Mouse (Mus musculus) hindbrain, embryonic 15.5 days (tissue): ENCODE results near the gene Zfp51. TPM values are rescaled to one million over a fixed set of nuclear protein-coding genes. Genes with fewer than 3 reads are reported as not detected.
"Not testable (repeated sequence)": the region's sequence is repeated elsewhere in the genome, so short reads cannot be mapped to it uniquely, and the experiment has no call there.

ENCODE experiments used
- ATAC-seq: fragments of 200-750 bp; cut with Nextera tagmentation; 2 replicates; pipeline ENCODE4 v1.8.0; 2017; ENCODE audit warnings: low read depth, moderate number of reproducible peaks, moderate TSS enrichment; ENCODE audit not compliant: low FRiP score
- H3K27ac ChIP-seq: fragments of 300-500 bp; sonication (generic); replicated peaks from 2 replicates; pipeline ENCODE4 v1.5.1; 2015; ENCODE audit warnings: mild to moderate bottlenecking, inconsistent platforms
- H3K27me3 ChIP-seq: fragments of 300-500 bp; sonication (generic); 2 replicates; pipeline ENCODE4 v1.6.1; 2015; ENCODE audit warnings: control low read depth, inconsistent platforms
- H3K36me3 ChIP-seq: fragments of 300-500 bp; sonication (generic); 2 replicates; pipeline ENCODE4 v1.6.1; 2015; ENCODE audit warnings: control low read depth, inconsistent platforms
- H3K4me1 ChIP-seq: fragments of 300-500 bp; sonication (generic); replicated peaks from 2 replicates; pipeline ENCODE4 v1.6.1; 2015; ENCODE audit warnings: control low read depth, inconsistent platforms
- H3K4me2 ChIP-seq: fragments of 300-500 bp; sonication (generic); 2 replicates; pipeline ENCODE4 v1.6.1; 2015; ENCODE audit warnings: moderate library complexity, mild to moderate bottlenecking, inconsistent platforms
- H3K4me3 ChIP-seq: fragments of 300-500 bp; sonication (generic); 2 replicates; pipeline ENCODE4 v1.5.1; 2015; ENCODE audit warnings: mild to moderate bottlenecking, inconsistent platforms
- H3K9ac ChIP-seq: fragments of 300-500 bp; sonication (generic); 2 replicates; pipeline ENCODE4 v1.6.1; 2015; ENCODE audit warnings: inconsistent platforms
- H3K9me3 ChIP-seq: fragments of 300-500 bp; sonication (generic); 2 replicates; pipeline ENCODE4 v1.6.1; 2016; ENCODE audit warnings: control low read depth, inconsistent platforms
- WGBS: fragments of 180-500 bp; shearing (Covaris S2); methylation state at CpG from one replicate; pipeline ENCODE4 v1.1.7; 2015; 5-methylcytosine and 5-hydroxymethylcytosine counted together
- polyA plus RNA-seq: library from polyadenylated mRNA; unstranded; fragments of >200 nt; fragmentation: Nextera tagmentation; extraction: Ambion mirVana; gene quantifications from 2 replicates; pipeline ENCODE4 v1.2.1, GENCODE M21; 2015

The Zfp51 gene
- 11.7 and 12.7 TPM in 2 replicates for polyA plus RNA-seq

DNA sequence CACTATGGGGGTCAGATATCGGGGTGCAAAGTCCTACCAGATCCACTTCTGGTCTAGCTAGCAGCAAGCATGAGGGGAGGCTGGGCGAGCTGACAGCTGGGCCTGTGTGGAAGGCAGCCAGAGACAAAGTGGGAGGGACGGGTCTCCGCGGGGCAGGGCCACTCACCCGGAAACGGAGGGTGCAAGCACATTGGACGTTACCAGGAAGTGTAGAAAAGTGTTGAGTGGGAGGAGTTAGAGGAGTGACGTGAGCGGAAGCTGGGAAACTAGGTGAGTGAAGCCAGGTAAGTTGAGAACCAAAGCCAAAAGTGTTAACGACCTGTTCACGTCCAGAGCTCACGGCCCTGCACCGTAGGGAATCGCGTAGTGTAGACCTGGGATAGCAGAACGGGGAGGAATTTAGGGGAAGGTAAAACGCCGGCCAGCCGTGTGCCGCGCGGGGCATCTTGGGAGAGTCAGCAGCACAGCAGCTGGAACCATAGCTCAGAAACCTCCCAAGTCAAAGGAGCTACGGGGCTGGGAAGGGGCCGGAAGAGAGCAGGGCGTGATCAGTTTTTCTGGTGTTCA lies at the start of gene Zfp51:
TSS of gene Zfp51 (plus strand) at position 237 of the 567 bp plus-strand sequence.
- H3K4me3 ChIP-seq = peak within 1 kb of the TSS; percentile 79
- H3K4me1 ChIP-seq = peaks cover 7% of the 10 kb centered on the region
- whole genome bisulfite sequencing = under 1% methylated on average over 26 of the region's 26 CpGs
- ATAC-seq = peak; percentile 99
- peak within 1 kb of the TSS; percentile 92 for H3K27ac ChIP-seq
- H3K4me2 ChIP-seq = peak within 1 kb of the TSS; percentile 69
- no peaks in the 10 kb centered on the region for H3K9me3 ChIP-seq
- H3K9ac ChIP-seq = peak within 1 kb of the TSS; percentile 57
- no peaks in the 10 kb centered on the region for H3K36me3 ChIP-seq
- no peaks in the 10 kb centered on the region for H3K27me3 ChIP-seq

DNA sequence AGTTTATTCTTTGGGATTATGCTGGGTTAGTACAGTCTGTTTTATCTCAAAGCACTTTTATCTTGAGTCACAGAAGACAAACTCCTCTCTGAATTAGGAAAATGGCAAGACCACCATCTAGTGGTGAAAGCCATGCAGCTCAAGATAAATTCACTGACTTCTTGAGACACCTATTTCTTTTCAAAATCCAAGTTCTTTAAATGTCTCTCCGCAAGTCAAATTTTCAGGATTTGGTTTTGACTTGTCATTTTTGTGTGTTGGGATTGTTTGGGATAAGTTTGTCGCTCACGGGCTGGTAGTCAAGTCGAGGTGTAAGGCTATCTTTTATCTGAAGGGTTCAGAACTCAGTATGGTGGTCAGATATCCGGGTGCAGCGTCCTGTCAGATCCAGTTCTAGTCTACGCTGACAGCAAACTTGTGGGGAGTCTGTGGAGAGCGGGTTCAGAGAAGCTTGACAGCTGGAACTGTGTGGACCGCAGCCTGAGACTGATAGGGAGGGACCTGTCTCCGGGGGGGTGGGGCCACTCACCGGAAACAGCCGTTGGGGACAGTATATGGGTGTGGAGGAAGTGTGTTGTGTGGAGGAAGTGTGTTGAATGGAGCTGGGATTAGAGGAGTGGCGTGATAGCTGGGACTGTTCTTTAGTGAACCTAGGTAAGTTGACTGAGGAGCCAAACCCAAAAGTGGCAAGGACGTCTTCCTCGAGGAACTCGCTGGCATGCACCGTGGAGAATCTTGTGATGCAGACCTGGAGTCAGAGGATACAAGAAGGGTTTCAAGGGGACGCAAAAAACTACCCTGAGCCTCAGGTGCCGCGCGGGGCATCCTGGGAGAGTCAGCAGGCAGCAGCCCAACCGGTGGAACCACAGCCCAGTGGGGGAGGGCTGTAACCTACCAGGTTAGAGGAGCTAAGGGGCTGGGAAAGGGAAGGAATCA lies 27.2 kb upstream of the Zfp51 start, which contains the start of gene Zfp54:
TSS of gene Zfp54 (plus strand) at position 564 of the 936 bp plus-strand sequence.
- Histone ChIP-seq H3K36me3 (no peaks in the 10 kb centered on the region), H3K9me3 (no peaks in the 10 kb centered on the region), H3K27me3 (no peaks in the 10 kb centered on the region), H3K4me2 (peak within 1 kb of the TSS; percentile 87), H3K9ac (peak within 1 kb of the TSS; percentile 40), H3K27ac (peak within 1 kb of the TSS; percentile 60), H3K4me1 (peaks cover 10% of the 10 kb centered on the region), H3K4me3 (peak within 1 kb of the TSS; percentile 54)
- under 1% methylated on average over 22 of the region's 22 CpGs for WGBS
- peak; percentile 99 for ATAC-seq

DNA sequence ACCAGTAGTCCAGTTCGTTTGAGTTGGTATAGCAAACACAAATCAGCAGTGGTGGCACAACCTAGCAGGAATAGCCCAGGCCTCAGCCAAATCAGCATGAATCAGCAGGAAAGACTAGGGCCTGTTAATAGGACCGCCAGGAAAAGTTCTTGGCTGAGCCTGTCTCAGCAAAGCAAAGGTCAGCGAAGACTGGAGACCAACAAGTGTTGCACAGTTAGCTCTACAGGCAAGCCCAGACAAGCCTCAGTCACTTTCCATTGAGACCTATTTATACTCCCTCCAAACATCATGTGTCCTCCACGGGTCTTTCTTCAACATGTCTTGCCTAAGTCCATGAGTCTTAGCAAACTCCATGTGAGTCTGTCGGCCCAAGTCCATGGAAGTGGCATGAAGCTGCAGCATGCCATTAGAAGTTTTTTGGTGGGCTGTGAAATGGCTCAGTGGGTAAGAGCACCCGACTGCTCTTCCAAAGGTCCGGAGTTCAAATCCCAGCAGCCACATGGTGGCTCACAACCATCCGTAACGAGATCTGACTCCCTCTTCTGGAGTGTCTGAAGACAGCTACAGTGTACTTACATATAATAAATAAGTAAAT lies 11.3 kb upstream of the Zfp51 start:
- H3K9me3 ChIP-seq, ATAC-seq, H3K27ac ChIP-seq, H3K4me1 ChIP-seq, H3K4me3 ChIP-seq, H3K9ac ChIP-seq, H3K27me3 ChIP-seq, H3K4me2 ChIP-seq: not testable (repeated sequence)
- 83% methylated on average over 9 of the region's 9 CpGs for WGBS
- H3K36me3 ChIP-seq = peaks cover 11% of the 10 kb centered on the region

DNA sequence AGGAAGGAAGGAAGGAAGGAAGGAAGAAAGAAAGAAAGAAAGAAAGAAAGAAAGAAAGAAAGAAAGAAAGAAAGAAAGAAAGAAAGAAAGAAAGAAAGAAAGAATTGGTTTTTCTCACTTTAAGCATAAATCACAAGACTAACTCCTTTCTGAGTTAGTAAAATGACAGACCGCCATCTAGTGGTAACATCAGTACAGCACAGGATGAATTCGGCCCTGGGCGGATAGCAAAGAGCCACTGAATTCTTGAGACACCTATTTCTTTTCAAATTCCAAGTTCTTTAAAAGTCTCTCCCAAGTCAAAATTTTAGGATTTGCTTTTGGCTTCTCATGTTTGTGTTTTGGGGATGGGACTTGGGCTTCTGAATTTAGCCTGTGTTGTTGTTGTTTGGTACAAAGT lies 505 bp upstream of the Zfp51 start:
- peak overlapping the region; percentile 69 for H3K4me2 ChIP-seq
- H3K9me3 ChIP-seq = no peaks in the 10 kb centered on the region
- peak overlapping the region; percentile 57 for H3K9ac ChIP-seq
- H3K27ac ChIP-seq = peak overlapping the region; percentile 92
- peak; percentile 70 for ATAC-seq
- WGBS = under 1% methylated on average over 3 of the region's 3 CpGs
- peak overlapping the region; percentile 79 for H3K4me3 ChIP-seq
- H3K4me1 ChIP-seq = peaks cover 7% of the 10 kb centered on the region
- H3K27me3 ChIP-seq = no peaks in the 10 kb centered on the region
- H3K36me3 ChIP-seq = no peaks in the 10 kb centered on the region

DNA sequence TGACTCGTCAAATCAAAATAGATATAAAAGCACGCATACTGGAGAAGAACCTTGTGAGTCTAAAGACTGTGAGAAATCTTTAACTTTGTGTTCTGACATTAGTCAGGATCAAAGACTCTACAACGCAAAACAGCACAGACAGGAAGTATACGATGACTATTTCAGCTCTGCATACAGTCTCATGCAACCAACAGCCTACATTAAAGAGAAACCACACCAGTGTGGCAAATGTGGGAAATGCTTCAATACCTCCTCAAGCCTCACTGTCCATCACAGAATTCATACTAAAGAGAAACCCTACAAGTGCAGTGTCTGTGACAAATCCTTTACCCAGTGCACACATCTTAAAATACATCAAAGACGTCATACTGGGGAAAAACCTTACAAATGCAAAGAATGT lies 13.4 kb downstream of the Zfp51 start:
- WGBS = 89% methylated on average over 5 of the region's 5 CpGs
- H3K27ac ChIP-seq = no peak overlapping the region
- no peak overlapping the region for H3K4me2 ChIP-seq
- H3K36me3 ChIP-seq = peaks cover 50% of the 10 kb centered on the region
- H3K9ac ChIP-seq = no peak overlapping the region
- H3K4me1 ChIP-seq = no peaks in the 10 kb centered on the region
- H3K4me3 ChIP-seq = no peak overlapping the region
- H3K9me3 ChIP-seq = no peaks in the 10 kb centered on the region
- no peak for ATAC-seq
- H3K27me3 ChIP-seq = no peaks in the 10 kb centered on the region

DNA sequence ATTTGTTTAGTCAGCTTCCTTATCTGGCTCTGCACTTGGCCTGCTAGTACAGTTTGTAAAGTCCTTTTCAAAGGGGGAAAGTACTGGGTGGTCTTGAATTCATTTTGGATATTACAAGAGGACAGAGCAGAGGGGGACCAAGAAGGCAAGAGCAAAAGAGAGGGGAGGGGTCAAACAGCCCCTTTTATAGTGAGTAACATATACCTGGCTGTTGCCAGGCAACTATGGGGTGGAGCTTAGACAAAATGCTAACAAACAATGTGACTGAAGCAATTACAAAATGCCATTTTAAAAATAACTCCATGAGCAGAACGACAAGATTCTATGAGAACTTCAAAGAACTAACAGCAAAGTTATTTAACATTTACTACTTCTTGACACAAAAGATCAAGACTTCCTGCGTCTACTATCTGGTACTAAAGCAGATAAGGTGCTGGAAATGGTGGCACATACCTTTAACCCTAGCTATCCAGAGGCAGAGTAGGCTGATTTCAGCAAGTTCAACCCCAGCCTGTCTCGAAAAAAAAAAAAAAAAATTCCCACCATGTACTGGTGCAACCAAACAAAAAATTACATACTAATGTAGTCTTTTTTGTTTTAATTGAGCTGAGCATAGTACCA lies 22.0 kb downstream of the Zfp51 start:
- no peaks in the 10 kb centered on the region for H3K27me3 ChIP-seq
- H3K4me1 ChIP-seq = 0 out of 2 replicates have a peak, but pooled peaks cover 3% of the 10 kb centered on the region
- 83% methylated on average over 3 of the region's 3 CpGs for WGBS
- H3K36me3 ChIP-seq = no peaks in the 10 kb centered on the region
- no peak overlapping the region for H3K4me3 ChIP-seq
- H3K9me3 ChIP-seq = no peaks in the 10 kb centered on the region
- ATAC-seq = no peak
- H3K4me2 ChIP-seq = no peak overlapping the region
- no peak overlapping the region for H3K9ac ChIP-seq
- H3K27ac ChIP-seq = no peak overlapping the region

DNA sequence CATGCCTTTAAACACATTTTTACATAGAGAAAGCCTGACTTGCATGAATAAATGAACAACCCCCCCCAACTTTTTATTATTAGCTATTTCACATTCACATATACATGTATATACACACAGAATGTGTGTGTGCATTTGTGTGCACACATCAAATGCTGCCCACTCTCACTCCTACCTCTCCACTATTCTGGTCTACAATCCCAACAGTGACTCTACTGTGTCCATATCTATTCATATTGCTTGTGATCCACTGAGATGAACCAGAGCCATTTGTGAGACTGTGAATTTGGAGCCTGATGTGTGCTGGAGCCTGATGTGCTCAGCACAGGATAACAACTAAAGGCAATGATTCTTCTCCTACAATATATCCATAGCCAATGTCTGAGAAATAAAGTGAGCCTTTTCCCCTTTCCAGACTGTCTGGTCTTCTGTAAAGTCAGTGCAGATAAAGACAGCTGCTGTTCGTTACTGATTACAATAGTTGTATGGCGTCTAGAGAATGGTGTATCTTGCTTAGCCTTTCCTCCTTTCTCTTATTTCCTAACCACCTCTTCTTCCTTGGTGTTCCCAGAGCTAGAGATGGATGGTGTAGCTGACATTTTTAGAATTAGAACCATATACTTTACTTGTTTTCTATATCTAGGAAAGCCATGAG lies 22.6 kb downstream of the Zfp51 start:
- Histone ChIP-seq H3K27ac (no peak overlapping the region), H3K36me3 (no peaks in the 10 kb centered on the region), H3K9me3 (no peaks in the 10 kb centered on the region), H3K4me2 (no peak overlapping the region), H3K4me3 (no peak overlapping the region), H3K9ac (no peak overlapping the region), H3K4me1 (0 out of 2 replicates have a peak, but pooled peaks cover 3% of the 10 kb centered on the region), H3K27me3 (no peaks in the 10 kb centered on the region)
- whole genome bisulfite sequencing = 70% methylated on average over 2 of the region's 2 CpGs
- ATAC-seq = no peak

DNA sequence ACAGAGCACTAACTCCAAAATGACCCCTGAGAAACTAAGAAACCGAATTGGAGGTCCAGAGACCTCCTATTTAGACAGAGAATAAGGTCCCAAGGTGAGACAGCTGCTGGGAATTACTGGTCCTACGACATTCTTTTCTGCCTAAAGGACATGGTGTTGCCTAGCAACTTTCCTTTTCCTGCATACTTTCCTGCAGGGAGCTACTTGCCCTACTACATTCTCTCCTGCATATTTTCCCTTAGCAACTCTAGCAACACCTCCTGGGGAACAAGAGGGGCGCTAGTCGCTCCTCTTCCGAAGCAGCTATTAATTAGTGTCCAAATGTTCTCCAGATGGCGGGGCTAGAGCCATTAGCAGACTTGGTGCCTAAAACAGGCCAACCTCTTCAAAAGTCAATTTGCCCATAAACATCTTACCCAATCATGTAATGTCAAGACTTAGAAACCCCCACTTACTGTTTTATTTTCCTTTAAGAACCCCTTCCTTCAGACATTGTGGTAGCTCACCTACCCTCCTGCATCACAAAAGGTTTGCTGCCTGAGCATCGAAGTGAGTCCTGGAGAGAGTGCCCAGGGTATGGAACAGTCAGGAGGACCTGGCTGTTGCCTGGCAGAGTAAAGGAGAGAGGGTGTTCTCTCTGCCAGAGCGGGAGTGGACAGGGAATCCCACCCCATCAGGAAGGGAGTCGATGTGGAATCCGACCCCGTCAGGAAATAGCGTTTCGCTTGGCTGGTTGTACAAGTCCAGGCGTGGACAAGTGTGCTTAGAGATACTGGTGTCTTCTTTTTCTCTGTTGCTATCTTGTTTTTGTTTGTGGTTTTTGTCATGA lies 23.4 kb downstream of the Zfp51 start:
- no peak for ATAC-seq

DNA sequence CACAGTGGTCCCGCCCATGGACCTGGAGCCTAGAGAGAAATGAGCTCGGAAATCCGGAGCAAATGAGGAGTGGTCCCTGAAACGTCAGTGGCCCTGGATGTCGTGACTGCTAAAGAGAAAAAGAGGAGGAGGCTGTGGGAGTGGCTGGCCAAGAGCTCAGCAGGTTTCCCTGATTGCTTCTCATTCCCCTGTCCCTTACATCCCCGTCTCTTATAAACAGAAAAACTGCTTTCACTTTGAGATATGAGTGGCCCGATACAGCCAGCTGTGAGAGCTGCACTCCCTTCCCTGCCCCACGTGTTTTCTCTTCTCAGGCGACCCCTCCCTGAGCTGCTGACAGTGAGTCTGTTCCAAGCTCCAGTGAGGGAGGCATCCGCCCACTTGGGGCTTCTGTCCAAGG lies 24.6 kb downstream of the Zfp51 start:
- H3K4me1 ChIP-seq, H3K4me2 ChIP-seq, H3K9ac ChIP-seq, H3K27me3 ChIP-seq, H3K36me3 ChIP-seq, H3K9me3 ChIP-seq, ATAC-seq, H3K27ac ChIP-seq, H3K4me3 ChIP-seq: not testable (repeated sequence)
- 34% methylated on average over 10 of the region's 10 CpGs for WGBS

More for the DNA sequence above, 23.4 kb downstream of the Zfp51 start:
- no peak overlapping the region for H3K9ac ChIP-seq
- WGBS = 32% methylated on average over 14 of the region's 14 CpGs
- no peaks in the 10 kb centered on the region for H3K9me3 ChIP-seq
- no peak overlapping the region for H3K27ac ChIP-seq
- H3K36me3 ChIP-seq = no peaks in the 10 kb centered on the region
- H3K4me1 ChIP-seq = 0 out of 2 replicates have a peak, but pooled peaks cover 3% of the 10 kb centered on the region
- H3K4me3 ChIP-seq = no peak overlapping the region
- H3K27me3 ChIP-seq = no peaks in the 10 kb centered on the region
- H3K4me2 ChIP-seq = no peak overlapping the region

DNA sequence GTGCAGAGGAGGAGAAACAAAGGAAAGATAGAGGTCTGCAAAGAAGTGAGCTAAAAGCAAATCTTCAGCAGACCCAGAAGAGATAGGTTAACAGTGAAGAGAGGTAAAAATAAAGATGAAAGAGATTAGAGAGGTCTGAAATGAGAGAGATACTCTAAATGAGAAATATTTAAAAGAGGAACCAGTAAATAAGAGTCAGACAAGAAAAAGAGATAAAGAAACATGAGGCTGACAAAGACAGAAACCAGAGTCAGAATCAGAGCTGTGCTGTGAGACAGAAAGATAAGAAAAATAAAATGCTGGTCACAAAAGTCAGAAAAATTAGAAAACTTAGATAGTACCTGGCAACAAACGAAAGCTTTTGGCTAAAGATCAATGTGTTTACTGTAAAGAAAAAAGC lies 25.1 kb downstream of the Zfp51 start:
- H3K4me1 ChIP-seq, H3K27me3 ChIP-seq, H3K36me3 ChIP-seq, H3K4me2 ChIP-seq, H3K9me3 ChIP-seq, H3K9ac ChIP-seq, ATAC-seq, H3K27ac ChIP-seq, H3K4me3 ChIP-seq: not testable (repeated sequence)
- WGBS = 83% methylated on average over 1 of the region's 1 CpGs

DNA sequence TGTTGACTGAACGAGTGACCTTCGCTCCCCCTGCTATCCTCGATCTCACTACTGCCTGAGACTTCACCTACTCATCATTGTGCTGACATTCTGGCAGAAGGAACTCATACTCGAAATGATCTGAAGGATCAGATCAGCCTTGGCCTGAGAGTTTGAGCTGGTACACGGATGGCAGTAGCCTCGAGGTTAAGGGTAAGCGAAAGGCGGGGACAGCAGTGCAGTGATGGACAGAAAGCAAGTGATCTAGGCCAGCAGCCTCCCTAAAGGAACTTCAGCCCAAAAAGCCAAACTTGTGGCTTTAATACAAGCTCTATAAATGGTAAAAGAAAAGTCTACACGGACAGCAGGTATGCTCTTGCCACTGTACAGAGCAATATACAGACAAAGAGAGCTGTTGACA lies 26.2 kb downstream of the Zfp51 start:
- ATAC-seq, H3K4me2 ChIP-seq, H3K27me3 ChIP-seq, H3K36me3 ChIP-seq, H3K9ac ChIP-seq, H3K4me3 ChIP-seq, H3K4me1 ChIP-seq, H3K9me3 ChIP-seq, H3K27ac ChIP-seq: not testable (repeated sequence)
- WGBS = 86% methylated on average over 4 of the region's 9 CpGs
